Mouse (Mus musculus) urinary bladder, postnatal 25 days (tissue): ENCODE measurements around the gene Lrrc61.
A peak's percentile ranks its signal among the peaks of the same experiment; 100 is the strongest.
"Not testable (repeated sequence)": the region's sequence is repeated elsewhere in the genome, so short reads cannot be mapped to it uniquely, and the experiment has no call there.

Experiments
- DNase-seq: peaks from one replicate; pipeline ENCODE4 v3.0.0; 2022; ENCODE audit warnings: low spot score

The Lrrc61 gene

DNA sequence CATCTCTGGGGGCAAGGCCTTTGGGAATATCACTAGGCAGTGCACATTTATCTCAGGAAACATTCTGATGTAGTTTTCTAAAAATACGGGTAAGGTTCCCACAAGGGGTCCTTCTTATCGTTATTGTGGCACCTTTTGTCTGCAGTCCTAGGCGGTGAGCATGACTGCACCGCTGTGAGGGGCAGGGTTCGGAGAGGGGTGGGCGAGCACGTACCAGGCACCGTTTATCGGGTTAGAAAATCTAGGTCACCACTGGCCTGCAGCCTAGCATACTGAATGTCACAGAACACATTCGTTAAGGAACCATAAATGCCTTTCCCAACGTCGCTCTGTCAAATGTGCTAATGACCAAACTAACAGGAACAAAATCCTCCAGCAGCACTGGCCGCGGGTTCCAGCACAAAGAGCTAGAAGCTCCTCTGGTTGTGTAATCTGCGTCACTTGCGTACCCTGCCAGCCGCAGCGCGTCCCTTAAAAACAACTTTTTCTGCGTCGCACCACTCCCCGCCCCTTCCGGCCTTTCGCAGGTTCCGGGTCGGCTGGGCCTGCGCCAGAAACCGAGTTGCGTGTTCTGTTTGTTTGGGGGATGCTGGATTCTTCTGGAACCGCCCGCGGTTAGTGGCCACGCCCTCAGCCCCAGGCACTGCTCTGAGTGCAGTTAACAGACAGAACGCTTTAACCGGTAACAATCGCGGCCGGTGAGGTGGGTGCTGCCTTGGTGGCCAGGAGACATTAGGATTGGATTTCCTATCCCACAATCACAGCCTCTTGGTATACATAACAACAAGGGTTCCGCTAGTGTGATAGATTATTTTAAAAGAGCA lies at the start of gene Lrrc61:
Lrrc61 (plus strand) TSS at position 517 of the 824 bp plus-strand sequence.
- DNase-seq, result peak; percentile 96

DNA sequence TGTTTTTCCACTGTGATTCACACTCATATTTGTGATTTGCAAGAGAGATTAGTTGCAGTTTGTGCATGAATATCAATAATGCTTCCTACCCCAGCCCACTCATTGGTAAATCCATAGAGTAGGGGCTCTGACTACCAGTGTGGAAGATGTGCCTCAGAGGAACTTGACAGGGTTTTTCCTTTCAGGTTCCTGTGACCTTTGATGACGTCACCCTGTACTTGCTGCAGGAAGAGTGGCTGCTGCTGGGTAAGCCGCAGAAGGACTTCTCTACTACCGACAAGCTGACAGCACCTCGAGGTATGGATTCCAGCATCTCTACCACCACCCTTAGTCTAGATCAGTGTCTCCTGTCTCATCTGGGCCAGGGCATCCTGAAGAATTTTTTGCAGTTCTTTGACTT lies 46.5 kb upstream of the Lrrc61 start:
- DNase-seq, result no peak

DNA sequence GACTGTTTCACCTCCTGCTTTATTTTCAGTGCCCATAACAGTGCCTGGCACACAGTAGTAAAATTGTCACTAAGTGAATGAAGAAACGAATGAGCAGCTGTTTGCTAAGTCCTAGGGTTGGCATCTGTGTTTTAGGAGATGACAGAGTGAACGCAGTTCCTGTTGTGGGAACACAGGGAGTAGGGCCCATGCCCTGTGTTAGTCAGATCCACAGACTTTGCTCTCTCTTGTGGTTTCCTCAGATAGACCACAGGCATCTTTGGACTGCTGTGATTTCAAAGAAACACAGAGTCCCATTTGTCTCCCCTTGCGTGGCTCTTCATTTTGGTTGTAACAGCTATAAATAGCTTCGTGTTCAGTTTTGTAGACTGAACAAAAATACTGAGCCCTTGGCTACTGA lies 44.2 kb upstream of the Lrrc61 start:
- DNase-seq, result no peak

DNA sequence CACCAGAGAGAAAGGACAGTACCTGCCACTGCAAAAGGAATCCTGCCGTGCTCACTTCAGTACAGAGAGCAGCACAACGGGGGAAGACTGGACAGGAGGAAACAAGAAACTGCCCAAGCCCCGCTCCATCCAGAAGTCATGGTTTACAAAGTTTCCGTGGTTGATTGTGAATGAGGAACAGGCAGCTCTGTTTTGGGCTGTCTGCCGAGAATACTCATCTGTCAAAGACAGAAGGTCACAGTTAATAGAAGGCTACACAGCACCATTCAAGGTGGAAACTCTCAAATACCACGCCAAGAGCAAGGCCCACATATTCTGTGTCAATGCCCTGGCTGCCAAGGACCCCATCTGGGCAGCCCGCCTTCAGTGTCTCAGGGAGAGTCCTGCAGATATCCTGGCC lies 42.7 kb upstream of the Lrrc61 start:
- DNase-seq, result no peak

DNA sequence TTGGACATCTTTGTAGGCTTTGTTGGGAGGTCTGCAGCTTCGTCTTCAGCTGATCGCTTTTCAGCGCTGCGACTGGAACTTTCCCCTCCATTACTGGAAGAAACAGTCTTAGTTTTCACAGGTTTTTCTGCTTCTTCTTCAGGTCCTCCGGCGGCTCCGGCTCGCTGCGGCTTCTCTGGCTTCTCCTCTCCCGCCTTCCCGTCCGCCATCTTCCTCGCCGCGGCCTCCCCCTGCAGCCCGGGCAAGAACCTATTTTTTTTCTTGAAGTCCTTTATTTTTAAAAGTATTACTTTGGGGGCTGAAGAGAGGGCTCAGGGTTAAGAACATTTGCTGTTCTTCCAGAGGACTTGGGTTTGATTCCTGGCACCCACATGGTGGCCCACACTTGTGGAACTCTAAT lies 29.7 kb upstream of the Lrrc61 start:
- not testable (repeated sequence) for DNase-seq

DNA sequence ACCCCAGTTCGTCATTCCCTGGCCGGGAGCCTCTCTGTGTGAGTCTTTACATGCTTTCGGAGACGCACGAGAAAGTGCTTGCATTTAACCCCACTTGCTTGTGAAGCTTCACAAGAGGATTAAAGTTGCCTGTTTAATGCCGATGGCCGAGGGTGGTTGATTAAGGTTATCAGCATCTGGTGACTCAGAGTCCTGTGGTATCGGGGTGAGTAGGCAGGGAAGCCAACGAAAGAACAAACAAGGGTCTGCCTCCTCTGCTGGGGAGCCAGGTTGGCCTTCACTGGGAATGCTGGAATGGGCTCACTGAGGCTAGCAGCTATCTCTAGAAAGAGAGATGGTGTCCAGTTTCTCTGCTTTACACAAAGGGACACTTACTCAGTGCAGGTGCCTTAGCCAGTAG lies 26.7 kb upstream of the Lrrc61 start:
- no peak for DNase-seq

DNA sequence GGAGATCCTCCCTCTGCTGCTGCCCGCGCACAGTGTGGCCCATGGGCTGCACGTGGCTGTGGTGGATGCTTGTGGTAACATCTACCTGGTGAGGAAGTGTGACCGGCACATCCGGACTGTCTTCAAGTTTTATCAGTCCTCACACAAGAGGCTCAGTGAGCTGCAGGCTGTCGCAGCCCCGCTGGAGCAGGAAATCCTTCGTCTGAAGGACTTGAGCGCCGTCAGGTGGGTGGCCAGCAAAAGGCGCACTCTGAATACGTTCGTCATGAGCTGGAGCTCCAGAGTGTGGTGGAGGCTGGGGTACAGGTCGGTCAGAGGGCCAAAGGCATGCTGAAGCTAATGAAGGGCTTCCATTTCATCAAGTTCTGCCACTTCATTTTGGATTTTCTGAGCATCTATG lies 25.3 kb upstream of the Lrrc61 start:
- DNase-seq, result no peak

DNA sequence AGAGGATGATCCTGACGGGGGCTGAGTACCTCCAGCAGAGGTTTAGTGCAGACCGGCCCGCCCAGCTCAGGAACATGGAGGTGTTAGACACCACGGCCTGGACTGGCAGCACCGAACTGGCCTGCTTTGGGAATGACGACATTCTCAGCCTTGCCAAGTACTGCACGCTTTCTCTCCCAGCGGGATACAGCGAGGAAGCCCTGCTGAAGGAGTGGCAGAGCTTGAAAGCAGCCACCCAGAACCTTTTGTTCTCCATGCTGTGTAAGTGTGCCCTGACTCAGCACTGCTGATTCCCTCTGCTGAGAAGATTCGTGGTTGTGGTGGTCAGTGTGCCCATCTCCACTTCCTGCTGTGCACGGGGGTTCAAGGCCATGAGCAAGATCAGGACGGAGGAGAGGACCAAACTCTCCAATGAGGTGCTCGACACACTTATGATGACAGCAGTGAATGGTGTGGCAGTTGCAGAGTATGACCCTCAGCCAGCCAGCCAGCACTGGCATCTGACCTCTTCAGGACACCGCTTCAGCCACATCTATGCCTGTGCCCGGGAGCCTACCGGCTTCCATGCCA lies 24.6 kb upstream of the Lrrc61 start:
- DNase-seq, result no peak

DNA sequence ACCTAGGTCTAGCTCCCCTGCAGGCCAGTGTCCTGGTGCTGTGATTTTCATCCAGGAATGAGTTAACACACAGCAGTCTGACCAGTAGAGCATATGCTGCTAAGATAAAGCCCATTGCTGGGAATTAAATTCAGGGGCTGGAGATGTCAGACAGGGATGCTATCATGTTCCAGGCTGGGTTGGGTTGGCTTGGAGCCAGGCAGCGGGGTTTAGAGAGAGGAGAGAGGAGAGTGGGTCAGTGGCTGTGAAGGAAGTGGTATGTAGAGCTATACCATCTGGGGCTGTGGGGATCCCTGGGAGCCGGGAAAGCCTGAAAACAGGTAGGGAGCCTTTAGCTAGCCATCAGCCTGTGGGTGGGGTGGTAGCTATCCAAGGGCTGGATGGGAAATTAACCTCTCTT lies 23.7 kb upstream of the Lrrc61 start:
- no peak for DNase-seq

DNA sequence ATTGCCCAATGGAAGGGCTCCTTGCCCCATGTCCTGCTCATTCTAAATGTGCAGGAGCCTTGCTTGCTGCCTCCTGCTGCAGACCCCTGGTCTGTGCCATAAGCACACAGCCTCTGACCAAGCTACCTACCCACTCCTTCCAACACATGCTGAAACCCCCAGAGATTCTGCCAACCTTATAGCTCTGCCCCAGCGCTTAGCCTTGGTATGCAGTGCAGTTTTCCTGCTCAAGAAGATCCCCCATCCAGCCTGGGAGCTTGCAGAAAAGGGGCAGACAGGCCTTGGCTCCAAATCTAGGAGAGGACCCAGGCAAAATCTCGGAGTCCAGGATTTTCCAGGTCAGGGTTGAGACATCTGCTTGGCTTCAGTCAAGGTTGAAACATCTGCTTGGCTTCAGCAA lies 21.1 kb upstream of the Lrrc61 start:
- DNase-seq, result no peak

DNA sequence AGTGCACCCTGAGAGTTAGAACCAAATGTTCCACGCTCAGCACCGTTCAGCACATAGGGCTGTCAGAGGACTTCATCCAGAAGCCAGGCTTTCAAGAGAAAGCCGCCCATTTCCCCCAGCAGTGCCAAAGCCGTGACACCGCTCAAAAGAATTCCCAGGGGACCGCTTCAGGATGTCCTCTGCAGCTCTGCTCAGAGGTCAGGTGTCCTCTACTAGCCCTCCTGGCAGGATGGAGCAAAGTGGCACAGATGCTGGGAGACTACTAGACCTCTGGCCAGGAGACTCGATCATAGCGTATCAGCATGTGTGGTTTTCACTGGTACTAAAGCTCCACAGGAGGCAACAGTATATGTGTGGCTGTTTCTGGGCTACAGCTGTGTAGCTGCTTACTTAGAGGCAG lies 19.7 kb upstream of the Lrrc61 start:
- no peak for DNase-seq

DNA sequence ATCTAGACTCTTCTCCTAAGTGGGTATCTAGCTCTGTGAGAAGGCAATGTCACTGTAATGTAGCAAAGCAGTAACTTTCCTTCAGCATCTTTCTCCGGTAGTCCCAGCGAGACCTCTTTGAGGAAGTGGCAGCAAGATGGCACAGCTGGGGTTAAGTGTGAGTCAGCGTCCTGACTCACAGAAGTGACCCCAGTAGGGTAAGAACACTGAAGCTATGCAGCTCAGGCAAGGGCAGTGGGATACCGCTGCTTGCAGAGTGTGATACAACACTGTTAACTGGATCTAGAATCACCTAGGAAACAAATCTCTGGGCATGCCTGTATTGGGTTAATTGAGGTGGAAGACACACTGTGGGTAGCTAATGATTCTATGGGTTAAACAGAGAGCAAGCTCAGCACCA lies 18.5 kb upstream of the Lrrc61 start:
- no peak for DNase-seq

DNA sequence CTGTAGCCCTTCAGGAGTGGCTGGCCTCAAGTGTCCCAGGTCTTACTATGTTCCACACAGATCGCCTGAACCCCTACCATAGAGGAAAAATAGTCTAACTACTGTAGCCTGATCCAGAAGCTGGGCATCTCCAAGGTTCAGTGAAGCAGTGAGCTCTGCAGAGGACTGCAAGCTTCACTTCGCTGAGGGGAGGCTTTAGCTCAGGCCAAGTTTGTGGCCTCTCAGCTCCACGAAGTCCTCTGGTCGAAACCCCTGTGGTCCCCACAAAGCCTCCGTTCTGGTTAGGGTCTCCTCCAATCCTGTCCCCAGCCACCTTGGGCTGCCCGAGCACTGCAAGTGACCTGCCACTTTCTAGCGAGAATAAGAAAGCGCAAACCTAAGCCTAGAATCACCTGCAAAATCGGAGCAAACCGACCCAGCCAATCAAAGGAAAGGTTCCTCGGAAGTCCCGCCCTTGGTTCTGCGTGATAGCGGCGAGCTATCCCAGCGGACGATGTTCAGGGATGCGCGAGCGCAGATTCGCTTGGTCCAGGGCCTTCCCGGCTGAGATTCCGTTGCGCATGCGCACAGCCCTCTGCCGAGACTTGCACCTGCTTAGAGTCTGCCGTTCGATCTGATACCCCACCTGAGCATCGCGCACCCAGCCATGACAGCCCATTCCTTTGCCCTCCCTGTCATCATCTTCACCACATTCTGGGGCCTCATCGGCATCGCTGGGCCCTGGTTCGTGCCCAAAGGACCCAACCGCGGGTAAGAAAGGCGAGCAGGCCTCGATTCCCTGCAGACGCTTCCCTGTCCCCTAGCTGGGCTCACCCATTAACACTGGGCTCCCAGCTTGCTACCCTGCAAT lies 17.3 kb upstream of the Lrrc61 start, which contains the start of gene Atp6v0e2:
Atp6v0e2 (plus strand) TSS at position 511 of the 850 bp plus-strand sequence.
- peak; percentile 75 for DNase-seq

DNA sequence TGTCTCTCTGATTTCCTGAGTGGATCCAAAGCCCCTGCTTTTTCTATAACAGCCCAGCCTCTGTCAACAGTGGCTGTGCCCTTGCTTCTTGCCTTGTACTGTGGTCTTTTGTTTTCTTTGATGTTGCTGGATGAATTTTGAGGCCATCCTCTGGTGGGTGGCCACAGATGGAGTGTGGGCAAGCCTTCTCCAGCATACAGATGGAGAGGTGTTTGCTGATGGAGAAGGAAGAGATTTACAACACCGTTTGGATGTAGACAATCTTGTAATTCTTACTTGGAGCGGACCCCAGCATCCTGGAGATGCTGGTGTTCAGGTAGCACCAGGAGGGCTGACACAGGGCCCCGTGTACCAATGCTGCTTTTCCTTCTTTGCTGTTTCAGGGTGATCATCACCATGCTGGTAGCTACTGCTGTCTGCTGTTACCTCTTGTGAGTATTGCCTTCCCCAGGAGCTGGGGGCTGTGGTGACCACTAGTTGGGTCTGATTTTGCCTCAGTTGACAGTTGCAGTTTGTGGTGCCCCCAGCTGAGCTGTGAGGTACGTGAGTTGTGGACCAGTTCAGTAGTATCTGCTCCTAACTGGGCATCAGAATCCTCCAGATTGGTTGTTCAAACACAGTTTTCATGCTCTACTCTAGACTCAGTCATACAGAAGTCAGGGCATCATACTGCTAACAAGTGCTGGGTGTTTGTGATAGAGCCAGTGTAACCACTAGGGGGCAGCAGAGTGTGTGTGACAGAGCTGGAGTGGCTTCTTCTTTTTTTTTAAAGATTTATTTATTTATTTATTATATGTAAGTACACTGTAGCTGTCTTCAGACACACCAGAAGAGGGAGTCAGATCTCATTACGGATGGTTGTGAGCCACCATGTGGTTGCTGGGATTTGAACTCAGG lies 15.5 kb upstream of the Lrrc61 start:
- peak; percentile 73 for DNase-seq

DNA sequence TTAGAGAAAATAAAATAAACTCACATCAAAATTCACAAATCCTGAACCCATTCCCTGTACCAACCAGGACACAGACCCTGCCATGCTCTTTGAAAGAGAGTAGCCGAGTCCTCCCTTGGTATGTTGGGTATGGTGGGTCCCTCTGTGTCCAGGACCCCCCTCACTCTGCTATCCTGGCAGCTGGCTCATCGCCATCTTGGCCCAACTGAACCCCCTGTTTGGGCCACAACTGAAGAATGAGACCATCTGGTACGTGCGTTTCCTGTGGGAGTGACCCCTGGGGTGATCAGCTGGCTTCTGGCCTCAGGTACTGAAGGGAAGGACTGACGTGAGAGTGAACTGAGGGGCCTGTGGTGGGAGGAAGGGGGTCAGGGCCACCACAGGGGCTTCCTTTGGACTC lies 14.7 kb upstream of the Lrrc61 start:
- DNase-seq, result no peak

DNA sequence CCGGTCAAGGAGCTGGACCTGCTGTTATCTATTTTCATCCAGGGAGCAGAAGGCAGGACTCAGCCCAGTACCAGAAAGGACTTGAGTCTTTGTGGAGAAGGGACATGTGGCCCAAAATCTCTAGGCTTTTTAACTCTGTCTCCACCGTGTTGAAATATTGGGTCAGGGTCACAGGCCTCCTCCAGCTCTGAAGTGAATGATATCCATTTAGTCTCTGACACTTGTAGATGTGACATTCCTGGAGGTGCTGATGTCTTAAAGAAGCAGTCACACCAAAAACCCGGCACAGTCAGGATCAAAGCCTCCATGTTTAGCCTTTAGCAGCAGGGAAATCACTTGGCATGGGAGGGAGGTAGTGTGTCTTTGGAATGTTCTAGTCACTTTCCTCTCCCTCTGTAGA lies 13.9 kb upstream of the Lrrc61 start:
- DNase-seq, result no peak

DNA sequence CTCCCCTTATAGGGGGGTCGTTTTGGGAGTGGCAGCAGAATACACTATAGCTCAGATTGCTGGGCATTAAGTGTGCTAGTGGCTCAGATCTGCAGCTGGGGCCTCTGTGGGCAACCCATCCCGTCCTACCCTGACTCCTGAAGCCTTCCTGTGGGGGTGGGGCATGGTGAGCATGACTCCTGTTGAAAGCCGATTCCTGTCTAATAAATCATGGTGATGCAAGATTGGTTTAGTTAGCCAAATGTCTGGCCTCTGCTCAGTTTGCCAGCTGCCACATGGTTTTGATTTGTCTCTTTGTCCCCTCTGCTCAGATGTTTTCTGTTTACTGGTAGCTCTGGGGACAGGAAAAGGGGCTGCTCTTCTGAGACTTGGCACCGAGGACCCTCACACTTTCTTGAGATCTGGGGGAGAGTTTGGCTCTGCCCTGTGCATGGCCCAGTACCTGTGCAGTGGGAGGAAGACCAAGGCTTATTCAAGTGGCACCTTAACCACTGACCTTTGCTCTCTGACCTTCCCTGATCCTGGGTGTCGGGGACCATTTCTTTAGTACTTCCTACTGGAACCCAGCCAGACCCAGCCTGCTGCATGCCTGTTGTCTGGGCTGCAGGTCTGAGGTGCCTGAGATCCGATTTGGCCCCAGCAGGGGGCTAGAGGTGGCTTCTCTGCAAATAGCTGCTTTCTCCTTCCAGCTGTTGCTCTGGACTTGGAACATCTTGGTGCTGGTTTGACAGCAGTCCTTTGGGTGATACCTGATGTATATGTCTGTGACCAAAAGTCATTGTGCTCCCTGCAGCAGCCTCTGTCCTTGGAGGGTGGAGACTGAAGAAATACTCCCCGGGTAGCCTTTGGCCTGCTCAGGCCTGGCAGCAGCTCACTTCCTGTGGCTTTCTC lies 12.8 kb upstream of the Lrrc61 start:
- DNase-seq, result peak; percentile 48

DNA sequence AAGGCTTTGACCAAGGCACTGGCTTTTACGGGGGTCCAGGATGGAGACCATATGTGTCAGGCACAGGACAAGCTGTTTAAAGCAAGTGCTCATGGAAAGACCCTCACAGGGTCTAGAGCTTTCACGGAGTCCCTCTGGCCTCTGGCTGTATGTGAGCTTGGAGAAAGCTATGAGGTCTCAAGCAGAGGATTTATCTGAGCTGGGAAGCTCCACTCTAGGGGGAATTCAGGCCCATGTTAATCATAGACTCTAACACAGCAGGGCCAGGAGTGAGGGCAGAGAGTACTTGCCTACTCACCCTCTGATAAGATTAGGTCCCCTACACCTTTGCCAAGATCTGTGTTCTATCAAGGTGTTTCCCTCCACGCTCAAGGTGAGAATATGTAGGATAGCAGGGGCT lies 12.0 kb upstream of the Lrrc61 start:
- no peak for DNase-seq

DNA sequence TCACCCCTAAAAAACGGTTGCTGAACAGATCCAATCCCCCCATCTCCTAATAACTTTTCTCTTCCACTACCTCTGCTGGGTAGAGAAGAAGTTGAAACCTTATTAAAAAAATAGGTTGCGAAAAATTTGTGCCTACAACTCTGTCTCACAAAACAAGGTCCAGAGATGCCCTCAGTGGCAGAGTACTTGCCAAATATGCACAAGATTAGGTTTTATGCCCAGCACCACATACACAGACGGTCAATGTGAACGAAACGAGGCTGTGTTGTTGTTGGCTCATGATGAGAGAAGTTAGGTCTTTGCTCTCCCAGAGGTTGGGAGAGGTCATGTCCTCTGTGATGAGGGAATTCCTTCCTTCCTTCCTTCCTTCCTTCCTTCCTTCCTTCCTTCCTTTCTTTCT lies 9.3 kb upstream of the Lrrc61 start:
- DNase-seq, result no peak

DNA sequence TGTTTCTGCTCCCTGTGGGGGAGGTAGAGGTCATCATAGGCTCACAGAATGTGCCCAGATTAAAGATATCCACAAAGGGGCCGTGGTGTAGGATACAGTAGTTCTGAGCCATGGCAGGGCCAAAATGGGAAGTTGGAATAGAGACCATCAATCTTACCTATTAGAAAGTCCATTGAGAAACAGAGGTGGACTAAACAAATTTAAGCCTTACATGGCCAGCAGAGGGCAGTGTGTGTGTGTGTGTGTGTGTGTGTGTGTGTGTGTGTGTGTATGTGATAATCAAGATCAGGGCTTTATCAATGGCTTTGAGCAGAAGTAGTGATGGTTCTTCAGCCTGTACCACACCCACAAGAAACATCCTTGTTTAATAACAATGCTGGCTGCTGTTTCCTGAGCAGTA lies 8.3 kb upstream of the Lrrc61 start:
- no peak for DNase-seq

DNA sequence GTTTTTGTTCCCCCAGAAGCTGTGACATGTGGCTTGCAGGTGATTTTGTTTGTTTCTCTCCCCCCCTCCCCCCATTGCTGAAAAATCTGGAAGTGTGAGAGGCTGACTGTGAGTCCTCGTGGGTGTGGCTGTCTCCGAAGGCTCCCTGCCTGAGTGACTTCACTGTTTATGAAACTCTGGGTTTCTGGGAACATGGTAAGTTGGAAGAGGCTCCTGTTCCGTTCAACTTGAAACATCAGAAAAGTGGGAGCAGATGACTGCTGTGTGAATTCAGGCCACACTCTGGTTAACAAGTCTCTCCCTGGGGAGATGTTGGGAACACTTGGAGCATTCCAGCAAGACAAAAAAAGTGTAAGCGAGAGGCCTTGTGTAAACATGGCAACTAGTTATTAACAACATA lies 7.7 kb upstream of the Lrrc61 start:
- no peak for DNase-seq
